Mouse (Mus musculus) heart, postnatal 10 days (tissue): Measurements from ENCODE around the gene Acrbp. TPM values are rescaled to one million over a fixed set of nuclear protein-coding genes. Genes with fewer than 3 reads are reported as not detected.

Experiments
- DNase-seq, 2 experiments: peaks; one replicate each; pipeline ENCODE4 v3.0.0; 2021
- intact Hi-C: fragments of 180-260 bp; cut with DNase I; formaldehyde crosslinking; loops from one replicate; pipeline ENCODE4 v1.15.1; 2025
- total RNA-seq, 2 experiments: library from RNA; stranded (reverse); gene quantifications; 2 replicates each; pipeline ENCODE4 v1.2.3; 2021

The Acrbp gene
- total RNA-seq, result 1 to 10 TPM; 2.1 to 2.8 TPM

DNA sequence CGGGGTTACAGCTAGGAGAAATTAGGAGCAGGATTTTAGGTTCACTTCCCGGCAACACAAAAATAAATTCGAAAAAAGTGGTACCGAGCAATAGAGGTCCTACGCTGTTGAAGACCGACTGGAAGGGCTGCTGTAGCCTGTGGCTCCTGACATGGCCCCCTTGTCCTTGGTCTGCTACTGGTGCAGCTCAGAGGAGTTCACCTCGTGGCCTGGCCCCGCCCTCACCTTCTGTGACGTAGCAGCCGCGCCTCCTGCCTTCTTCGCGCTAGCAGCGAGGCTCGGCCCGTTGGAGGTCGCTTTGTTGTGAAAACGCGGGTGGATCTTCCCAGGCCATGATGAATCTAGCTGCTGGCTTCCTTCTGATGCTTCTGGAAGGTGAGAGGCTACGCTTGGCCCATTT, at the start of gene Acrbp:
TSS of gene Acrbp (plus strand) at position 12 of the 400 bp plus-strand sequence.
- no peak for DNase-seq
- intact Hi-C loops, result no loop called here

- intact Hi-C loops, result no loop called here
- no peak for DNase-seq
Observed at GRCm38 (mm10) chr6:125003706-125004105, 45.8 kb upstream of the Acrbp start.

DNA sequence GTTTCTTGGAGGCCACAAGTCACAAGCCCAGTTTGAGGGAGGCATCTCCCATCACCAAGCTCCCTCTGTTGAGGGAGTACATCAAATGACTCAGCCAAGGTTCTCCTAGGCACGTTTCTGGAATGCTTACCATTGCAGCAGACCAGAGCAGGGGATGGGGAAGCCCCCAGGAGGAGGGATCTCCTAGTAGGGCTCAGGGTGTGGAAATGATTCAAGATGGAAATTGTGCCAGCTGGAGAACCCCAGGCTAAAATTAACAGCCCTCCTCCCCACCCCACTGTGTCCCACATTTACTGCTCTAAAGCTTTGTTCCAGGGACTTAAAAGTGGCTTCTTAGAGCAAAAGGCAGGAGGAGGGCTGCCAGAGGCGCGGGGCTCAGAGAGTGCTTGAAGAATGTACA, 44.4 kb upstream of the Acrbp start:
- intact Hi-C loops, result loop anchor here (5.0 kb wide), 1 partner anchor 103 kb away; no protein-coding TSS in a partner anchor
- DNase-seq, result no peak

- no peak for DNase-seq
- intact Hi-C loops, result loop anchor here (1.0 to 5.0 kb wide), 4 partner anchors 31 to 106 kb away; partner anchors contain the start of genes Cops7a, Ing4 and Mlf2
Observed at GRCm38 (mm10) chr6:125008060-125008459, 41.4 kb upstream of the Acrbp start.

- intact Hi-C loops, result loop anchor here (1.0 to 5.0 kb wide), 4 partner anchors 31 to 106 kb away; partner anchors contain the start of genes Cops7a, Ing4 and Mlf2
- DNase-seq, result peak; percentile 99
Observed at GRCm38 (mm10) chr6:125008586-125009128, 40.8 kb upstream of the Acrbp start.

DNA sequence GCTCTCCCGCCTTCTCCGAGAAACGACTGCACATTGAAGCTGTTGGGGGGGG, 40.5 kb upstream of the Acrbp start, which contains the start of gene Zfp384:
TSS of gene Zfp384 (plus strand) at position 17 of the 52 bp plus-strand sequence.
- intact Hi-C loops, result loop anchor here (2.0 to 5.0 kb wide), 3 partner anchors 44 to 107 kb away; partner anchors contain the start of genes Cops7a and Mlf2
- DNase-seq, result no peak

DNA sequence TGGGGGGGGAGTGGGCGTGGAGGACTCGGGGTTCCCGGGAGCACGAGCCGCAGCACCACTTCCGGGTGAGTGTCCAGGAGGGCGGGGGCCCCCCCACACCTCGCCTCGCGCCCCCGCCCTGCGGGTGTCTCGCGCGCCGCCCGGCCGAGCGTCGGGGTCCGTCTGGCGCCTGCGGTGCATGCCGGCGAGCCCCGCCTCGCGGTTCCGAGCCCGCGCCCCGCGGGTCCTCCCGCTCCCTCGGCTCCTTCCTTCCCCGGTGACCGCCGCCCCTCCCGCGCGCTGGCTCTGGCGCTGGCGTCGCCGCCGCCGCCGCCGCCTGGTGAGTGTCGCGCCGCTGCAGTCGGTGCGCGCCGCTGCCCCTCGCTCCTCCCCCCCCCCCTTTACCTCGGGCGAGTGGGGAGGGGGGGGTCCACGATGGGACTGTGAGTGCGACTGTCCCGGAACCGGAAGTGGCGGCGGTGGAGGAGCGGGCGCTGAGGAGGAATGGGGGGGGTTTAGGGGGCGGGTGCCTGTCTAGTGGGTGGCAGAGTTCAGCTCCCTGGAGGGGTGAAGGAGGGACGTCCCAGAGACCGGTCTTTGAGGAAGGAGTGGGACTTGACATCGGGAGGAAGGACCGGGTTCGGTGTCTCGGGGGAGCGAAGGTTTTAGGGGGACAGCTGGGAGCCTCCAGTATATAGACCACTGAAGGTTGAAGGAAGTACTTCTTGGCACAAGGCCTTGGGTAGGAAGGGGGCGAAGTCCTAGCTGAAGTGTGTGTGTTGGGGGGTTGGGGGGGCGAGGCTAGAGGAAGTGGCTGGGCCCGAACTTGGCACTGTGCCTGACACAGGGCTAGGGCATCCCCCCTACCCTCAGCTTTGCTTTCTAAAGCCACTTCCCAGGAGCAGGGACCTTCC, 40.1 kb upstream of the Acrbp start:
- peak; percentile 85 to 89 for DNase-seq
- intact Hi-C loops, result loop anchor here (2.0 to 5.0 kb wide), 3 partner anchors 45 to 107 kb away; partner anchors contain the start of genes Cops7a and Mlf2

DNA sequence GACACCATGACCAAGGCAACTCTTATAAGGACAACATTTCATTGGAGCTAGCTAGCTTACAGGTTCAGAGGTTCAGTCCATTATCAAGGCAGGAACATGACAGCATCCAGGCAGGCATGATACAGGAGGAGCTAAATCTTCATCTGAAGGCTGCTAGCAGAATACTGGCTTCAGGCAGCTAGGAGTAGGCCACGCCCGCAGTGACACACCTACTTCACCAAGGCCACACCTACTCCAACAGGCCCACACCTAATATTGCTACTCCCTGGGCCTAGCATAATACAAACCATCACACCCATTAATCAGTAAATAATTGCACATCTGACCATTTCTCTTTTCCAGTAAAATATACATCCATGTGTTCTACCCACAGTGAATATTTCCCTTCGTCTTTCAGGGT, 31.8 kb upstream of the Acrbp start:
- DNase-seq, result no peak
- intact Hi-C loops, result no loop called here

DNA sequence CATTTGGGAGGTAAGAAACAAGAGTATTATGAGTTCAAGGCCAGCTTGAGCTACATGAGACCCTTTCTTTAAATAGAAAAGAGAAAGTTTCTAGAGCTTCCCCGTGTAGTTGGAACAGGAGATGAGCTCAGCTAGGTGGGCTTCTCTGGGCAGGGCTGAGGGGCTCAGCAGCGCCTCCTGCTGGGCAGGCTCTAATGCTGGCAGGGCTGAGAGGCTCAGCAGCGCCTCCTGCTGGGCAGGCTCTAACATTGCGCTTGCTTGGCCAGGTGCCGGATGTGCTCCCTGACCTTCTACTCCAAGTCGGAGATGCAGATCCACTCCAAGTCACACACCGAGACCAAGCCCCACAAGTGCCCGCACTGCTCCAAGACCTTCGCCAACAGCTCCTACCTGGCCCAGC, 19.0 kb upstream of the Acrbp start:
- intact Hi-C loops, result loop anchor here (5.0 kb wide), 1 partner anchor 128 kb away; no protein-coding TSS in a partner anchor
- DNase-seq, result peak; percentile 26 to 75

DNA sequence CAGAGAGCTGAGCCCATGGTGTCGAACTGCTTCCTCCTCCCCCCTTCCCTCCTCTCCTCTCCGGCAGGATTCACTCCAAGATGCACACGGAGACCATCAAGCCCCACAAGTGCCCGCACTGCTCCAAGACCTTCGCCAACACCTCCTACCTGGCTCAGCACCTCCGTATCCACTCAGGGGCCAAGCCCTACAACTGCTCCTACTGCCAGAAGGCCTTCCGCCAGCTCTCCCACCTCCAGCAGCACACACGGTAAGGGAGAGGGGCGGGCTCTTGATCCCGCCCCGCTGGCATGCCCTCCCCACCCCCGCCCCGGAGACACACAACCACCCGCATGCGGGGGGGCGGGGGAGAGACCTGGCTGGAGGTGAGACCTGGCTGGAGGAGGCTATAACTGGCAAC, 17.9 kb upstream of the Acrbp start:
- intact Hi-C loops, result loop anchor here (5.0 kb wide), 1 partner anchor 129 kb away; no protein-coding TSS in a partner anchor
- no peak for DNase-seq

DNA sequence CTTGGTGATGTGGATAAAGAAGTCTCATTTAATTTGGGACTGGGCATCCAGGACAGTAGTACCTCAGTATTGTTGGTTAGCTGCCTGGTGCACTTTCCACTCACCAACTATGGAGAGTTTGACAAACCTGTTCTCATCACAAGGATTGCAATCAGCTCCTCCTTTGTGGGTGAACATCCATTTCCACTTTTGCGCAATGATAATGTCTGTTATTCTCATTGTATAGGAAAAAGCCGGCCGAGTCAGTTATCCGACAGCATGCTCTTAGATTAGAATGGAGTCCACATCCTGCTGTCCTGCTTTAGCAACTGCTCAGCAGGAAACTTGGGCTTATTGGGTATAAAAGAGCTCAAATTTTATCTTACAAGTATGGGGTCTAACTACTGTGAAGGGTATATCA, 10.8 kb upstream of the Acrbp start:
- intact Hi-C loops, result loop anchor here (1.0 kb wide), 1 partner anchor 30 kb away; no protein-coding TSS in a partner anchor
- no peak for DNase-seq

- DNase-seq, result no peak
- intact Hi-C loops, result loop anchor here (1.0 kb wide), 1 partner anchor 31 kb away; no protein-coding TSS in a partner anchor
Observed at GRCm38 (mm10) chr6:125039131-125039530, 10.4 kb upstream of the Acrbp start.

DNA sequence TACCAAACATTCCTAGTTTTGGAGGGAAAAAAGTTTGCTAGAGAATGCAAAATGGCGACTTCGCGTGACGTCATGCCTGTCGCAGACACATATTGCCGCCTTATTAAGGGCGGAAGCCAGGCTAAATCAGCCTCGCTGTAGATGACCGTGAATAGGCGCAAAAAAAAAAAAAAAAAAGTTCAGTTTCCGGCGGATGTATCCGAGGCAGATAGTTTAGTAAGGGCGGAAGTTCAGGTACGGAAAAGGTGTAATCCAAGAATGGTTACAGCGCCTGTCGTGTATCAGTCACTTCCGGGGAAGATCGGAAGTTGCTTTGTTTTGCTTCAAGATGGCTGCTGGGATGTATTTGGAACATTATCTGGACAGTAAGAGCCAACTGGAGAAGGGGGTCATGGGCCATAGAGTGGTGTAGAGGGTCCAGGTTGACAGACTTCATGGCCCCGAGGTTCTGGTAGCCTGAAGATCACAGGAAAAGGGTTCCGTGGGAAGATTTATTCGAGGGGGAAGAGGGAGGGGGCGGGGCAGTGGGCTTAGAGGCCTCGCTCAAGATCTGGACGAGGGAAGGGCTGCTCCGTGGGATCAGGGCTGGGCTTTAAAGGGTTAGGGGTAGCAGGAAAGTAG, 9.8 kb upstream of the Acrbp start, which contains the start of gene Ing4:
TSS of gene Ing4 (plus strand) at position 228 of the 621 bp plus-strand sequence.
- peak; percentile 94 to 95 for DNase-seq
- intact Hi-C loops, result loop anchor here (1.0 kb wide), 1 partner anchor 31 kb away; no protein-coding TSS in a partner anchor

GRCm38 (mm10) chr6:125040221-125040620, 9.3 kb upstream of the Acrbp start:
- DNase-seq, result no peak
- intact Hi-C loops, result no loop called here

DNA sequence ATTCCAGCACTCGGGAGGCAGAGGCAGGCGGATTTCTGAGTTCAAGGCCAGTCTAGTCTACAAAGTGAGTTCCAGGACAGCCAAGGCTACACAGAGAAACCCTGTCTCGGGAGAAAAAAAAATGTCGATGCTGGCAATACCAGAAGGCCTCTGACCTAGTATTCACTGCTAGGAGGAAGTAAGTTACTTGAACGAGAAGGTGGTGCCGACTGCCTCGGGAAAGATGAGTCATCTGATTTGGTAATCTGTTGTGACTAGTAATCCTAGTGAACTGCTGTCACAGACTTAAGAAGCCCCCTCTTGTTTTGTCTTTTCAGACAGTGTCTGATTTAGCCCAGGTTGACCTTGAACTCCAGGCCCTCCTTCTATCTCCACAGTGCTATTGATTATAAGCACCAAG, 8.4 kb upstream of the Acrbp start:
- intact Hi-C loops, result no loop called here
- no peak for DNase-seq

DNA sequence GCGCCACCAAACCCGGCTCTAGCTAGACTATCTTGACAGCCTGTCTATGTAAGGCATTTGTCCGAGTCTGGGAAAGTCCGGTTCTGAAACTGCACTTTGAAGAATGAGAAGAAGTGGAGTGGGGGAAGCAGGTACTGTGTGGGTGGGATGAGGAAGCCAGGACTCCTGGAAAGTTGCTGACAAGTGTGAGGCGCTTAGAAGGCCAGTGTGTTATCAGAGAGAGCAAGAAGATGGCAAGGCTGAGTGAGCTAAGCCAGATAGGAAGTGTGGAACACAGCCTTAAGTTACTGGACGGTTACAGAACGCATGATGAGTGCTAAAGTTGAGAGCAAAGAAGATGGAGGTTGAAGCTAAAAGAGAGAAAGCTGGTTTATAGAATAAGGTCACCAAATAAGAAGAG, 7.4 kb upstream of the Acrbp start:
- intact Hi-C loops, result no loop called here
- no peak for DNase-seq

DNA sequence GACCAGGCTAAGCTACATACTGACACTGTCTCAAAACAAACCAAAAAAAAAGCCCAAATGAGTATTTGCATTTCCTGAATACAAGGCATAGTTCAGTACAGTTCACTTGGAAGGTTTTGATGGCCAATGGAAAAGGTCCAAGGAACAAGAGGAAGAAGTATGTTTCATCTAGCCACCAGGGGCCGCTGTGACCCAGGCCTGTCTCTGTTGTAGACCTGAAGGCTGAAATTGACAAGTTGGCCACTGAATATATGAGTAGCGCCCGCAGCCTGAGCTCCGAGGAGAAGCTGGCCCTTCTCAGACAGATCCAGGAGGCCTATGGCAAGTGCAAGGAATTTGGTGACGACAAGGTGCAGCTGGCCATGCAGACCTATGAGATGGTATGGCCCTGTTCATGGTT, 2.8 kb upstream of the Acrbp start:
- DNase-seq, result peak; percentile 85 to 91
- intact Hi-C loops, result loop anchor here (1.0 kb wide), 1 partner anchor 36 kb away; no protein-coding TSS in a partner anchor

GRCm38 (mm10) chr6:125051237-125051636, 1.7 kb downstream of the Acrbp start:
- intact Hi-C loops, result no loop called here
- no peak for DNase-seq

- no peak for DNase-seq
- intact Hi-C loops, result no loop called here
Observed at GRCm38 (mm10) chr6:125061493-125061892, 12.0 kb downstream of the Acrbp start.

DNA sequence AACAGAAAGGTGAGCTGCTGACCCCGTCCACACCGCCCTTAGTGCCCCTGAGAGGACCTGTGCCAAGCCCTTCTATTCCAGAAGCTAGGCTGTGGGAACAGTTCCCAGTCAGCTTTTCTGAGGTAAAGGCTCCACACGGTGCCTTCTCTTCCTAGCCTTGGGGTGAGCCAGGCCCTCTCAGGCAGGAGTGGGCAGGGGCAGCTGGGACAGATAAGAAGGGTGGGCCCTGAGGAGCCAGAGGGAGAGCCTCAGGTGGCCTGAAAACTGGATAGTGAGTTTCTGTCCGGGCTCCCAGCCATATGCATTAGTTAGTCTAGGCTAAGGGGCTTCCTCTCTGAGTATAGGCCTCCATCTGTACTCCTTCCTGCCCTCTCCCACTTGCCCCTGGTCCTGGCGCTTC, 13.0 kb downstream of the Acrbp start:
- intact Hi-C loops, result no loop called here

DNA sequence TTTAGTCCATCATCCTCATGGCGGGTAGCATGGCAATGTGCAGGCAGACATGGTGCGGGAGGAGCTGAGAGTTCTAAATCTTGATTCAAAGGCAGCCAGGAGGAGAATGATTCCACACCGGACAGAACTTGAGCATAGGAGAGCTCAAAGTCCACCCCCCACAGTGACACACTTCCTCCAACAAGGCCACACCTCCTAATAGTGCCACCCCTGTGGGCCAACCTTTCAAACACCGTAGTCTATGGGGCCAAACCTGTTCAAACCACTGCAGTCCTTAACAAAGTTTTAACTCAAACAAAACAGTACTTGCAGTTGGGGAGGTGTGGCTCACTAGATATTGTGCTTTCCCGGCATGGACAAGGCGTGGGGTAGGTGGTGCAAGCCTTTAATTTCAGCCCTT, 14.4 kb downstream of the Acrbp start:
- no peak for DNase-seq
- intact Hi-C loops, result no loop called here

More for the DNA sequence above, 13.0 kb downstream of the Acrbp start:
- DNase-seq, result no peak
